Mouse (Mus musculus) brain, embryonic 14.5 days (tissue): ENCODE measurements around the gene Ablim1.

Experiments used
- CTCF ChIP-seq: fragments of 200-500 bp; IDR thresholded peaks from 2 replicates; pipeline ENCODE4 v1.5.1; 2012; ENCODE audit warnings: inconsistent platforms, mild to moderate bottlenecking, moderate library complexity, borderline replicate concordance; ENCODE audit not compliant: insufficient read depth, insufficient read length; ENCODE audit errors: extremely low read depth
- POLR2A ChIP-seq: fragments of 200-500 bp; IDR thresholded peaks from 2 replicates; pipeline ENCODE4 v1.6.1; 2012; ENCODE audit warnings: mild to moderate bottlenecking, inconsistent platforms, borderline replicate concordance; ENCODE audit not compliant: poor library complexity, insufficient read depth, insufficient read length, severe bottlenecking; ENCODE audit errors: extremely low read depth

DNA sequence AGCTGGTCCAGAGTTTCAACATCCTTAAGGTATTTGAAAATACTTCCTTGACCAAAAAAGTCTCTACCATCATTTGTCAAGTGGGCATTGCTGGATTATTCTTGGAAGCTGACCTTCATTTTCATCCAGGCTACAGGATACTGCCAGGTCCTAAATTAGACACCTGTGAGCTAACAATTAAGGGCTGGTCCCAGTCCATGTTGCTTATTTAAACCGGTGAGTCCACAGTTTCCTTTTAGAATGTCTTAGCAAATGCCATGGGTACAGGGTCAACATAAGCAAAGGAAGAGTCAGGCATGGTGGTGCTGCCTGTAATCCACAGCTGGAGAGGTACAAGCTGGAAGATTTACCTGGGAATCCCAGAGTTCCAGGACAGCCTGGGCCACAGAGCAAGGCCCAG lies 173.8 kb downstream of the Ablim1 start:
- no peak for TF ChIP-seq CTCF
- no peak for TF ChIP-seq POLR2A
